Mouse (Mus musculus) heart, embryonic 11.5 days (tissue): Measurements from ENCODE around the gene Arhgef15. TPM values are rescaled to one million over a fixed set of nuclear protein-coding genes. Genes with fewer than 3 reads are reported as not detected.
"Not testable (repeated sequence)": the region's sequence is repeated elsewhere in the genome, so short reads cannot be mapped to it uniquely, and the experiment has no call there.

ENCODE experiments used
- ATAC-seq: fragments of 200-750 bp; cut with Nextera tagmentation; replicated peaks from 2 replicates; pipeline ENCODE4 v1.8.0; 2017; ENCODE audit warnings: moderate library complexity; ENCODE audit not compliant: insufficient number of reproducible peaks, low FRiP score, low TSS enrichment
- H3K27ac ChIP-seq: fragments of 300-500 bp; sonication (generic); 2 replicates; pipeline ENCODE4 v1.5.1; 2014; ENCODE audit warnings: mild to moderate bottlenecking, low read depth, low read length
- H3K27me3 ChIP-seq: fragments of 300-500 bp; sonication (generic); 2 replicates; pipeline ENCODE4 v1.6.1; 2014; ENCODE audit warnings: mild to moderate bottlenecking, low read length, mixed read lengths; ENCODE audit not compliant: control insufficient read depth, insufficient read depth
- H3K36me3 ChIP-seq: fragments of 300-500 bp; sonication (generic); 2 replicates; pipeline ENCODE4 v1.6.1; 2014; ENCODE audit warnings: mild to moderate bottlenecking, low read length, moderate library complexity, mixed read lengths; ENCODE audit not compliant: control insufficient read depth, insufficient read depth
- H3K4me1 ChIP-seq: fragments of 300-500 bp; sonication (generic); 2 replicates; pipeline ENCODE4 v1.6.1; 2014; ENCODE audit warnings: low read length; ENCODE audit not compliant: control insufficient read depth, insufficient read depth
- H3K4me2 ChIP-seq: fragments of 300-500 bp; sonication (generic); 2 replicates; pipeline ENCODE4 v1.6.1; 2014; ENCODE audit warnings: mild to moderate bottlenecking, moderate library complexity
- H3K4me3 ChIP-seq: fragments of 300-500 bp; sonication (generic); 2 replicates; pipeline ENCODE4 v1.5.1; 2014; ENCODE audit warnings: low read depth, low read length
- H3K9ac ChIP-seq: fragments of 300-500 bp; sonication (generic); 2 replicates; pipeline ENCODE4 v1.6.1; 2014; ENCODE audit warnings: mild to moderate bottlenecking, low read depth, low read length, moderate library complexity
- H3K9me3 ChIP-seq: fragments of 300-500 bp; sonication (generic); replicated peaks from 2 replicates; pipeline ENCODE4 v1.6.1; 2016; ENCODE audit warnings: low read length; ENCODE audit not compliant: control insufficient read depth
- WGBS: fragments of 180-500 bp; shearing (Covaris S2); extraction: QIAGEN DNeasy Blood & Tissue Kit; methylation state at CpG from one replicate; pipeline ENCODE4 v1.1.7; 2014; ENCODE audit not compliant: insufficient replicate concordance; 5-methylcytosine and 5-hydroxymethylcytosine counted together
- polyA plus RNA-seq: library from polyadenylated mRNA; unstranded; fragments of >200 nt; fragmentation: Nextera tagmentation; extraction: Ambion mirVana; gene quantifications from 2 replicates; pipeline ENCODE4 v1.2.1, GENCODE M21; 2014

The Arhgef15 gene
- polyA plus RNA-seq, 1 experiment from 2014 or later = 9.0 TPM

DNA sequence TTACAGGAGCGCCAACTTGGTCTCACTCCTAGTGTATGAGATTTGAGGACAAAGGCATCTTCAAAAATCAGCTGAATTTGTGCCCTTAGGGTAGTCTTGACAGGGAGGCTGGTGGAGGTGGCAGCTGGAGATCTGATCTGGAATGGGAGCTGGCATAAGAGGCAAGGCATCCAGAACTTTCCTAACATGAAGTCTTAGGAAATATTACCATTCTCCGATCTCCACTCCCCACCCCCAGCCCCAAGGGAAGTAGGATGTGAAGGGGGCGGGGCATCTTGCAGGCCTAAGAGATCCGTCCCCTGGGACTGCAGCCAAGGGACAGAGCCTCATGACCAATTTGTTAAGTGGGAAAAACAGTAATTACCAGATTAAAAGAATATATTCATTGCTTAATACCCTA, 13.0 kb upstream of the Arhgef15 start:
- Histone ChIP-seq H3K27me3 (0 out of 2 replicates have a peak, but pooled peaks cover 2% of the 10 kb centered on the region), H3K4me2 (no peak overlapping the region), H3K4me3 (no peak overlapping the region), H3K36me3 (no peaks in the 10 kb centered on the region), H3K9me3 (no peaks in the 10 kb centered on the region), H3K4me1 (peaks cover 16% of the 10 kb centered on the region), H3K9ac (no peak overlapping the region), H3K27ac (no peak overlapping the region)
- no peak for ATAC-seq
- 76% methylated on average over 4 of the region's 4 CpGs for WGBS

DNA sequence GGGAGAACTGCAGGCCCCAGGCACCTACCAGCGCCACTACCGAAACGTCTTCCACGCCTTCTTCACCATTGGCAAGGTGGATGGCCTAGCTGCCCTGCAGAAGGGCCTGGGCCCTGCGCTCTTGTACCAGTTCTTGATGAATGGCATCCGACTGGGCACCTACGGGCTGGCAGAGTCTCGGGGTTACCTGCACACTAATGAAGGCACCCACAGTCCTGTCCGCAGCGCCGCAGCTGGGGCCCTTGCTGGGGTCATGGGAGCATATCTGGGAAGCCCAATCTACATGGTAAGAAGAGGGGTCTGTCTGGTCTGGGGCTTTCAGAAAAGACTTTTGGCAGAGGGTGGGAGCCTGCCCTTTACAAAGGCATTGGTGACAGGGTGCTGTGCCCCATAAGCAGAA, 11.5 kb upstream of the Arhgef15 start:
- H3K27ac ChIP-seq = no peak overlapping the region
- no peak for ATAC-seq
- H3K27me3 ChIP-seq = 0 out of 2 replicates have a peak, but pooled peaks cover 2% of the 10 kb centered on the region
- H3K4me3 ChIP-seq = no peak overlapping the region
- no peak overlapping the region for H3K4me2 ChIP-seq
- no peak overlapping the region for H3K9ac ChIP-seq
- WGBS = 82% methylated on average over 11 of the region's 11 CpGs
- peaks cover 16% of the 10 kb centered on the region for H3K4me1 ChIP-seq
- H3K9me3 ChIP-seq = no peaks in the 10 kb centered on the region
- no peaks in the 10 kb centered on the region for H3K36me3 ChIP-seq

GRCm38 (mm10) chr11:68967337-68968282, 10.3 kb upstream of the Arhgef15 start, which contains the start of gene Slc25a35:
Gene Slc25a35 (plus strand): TSS chr11:68968131.
- peak; percentile 91 for ATAC-seq
- H3K36me3 ChIP-seq = no peaks in the 10 kb centered on the region
- no peaks in the 10 kb centered on the region for H3K9me3 ChIP-seq
- peak within 1 kb of the TSS; percentile 97 for H3K4me2 ChIP-seq
- peak within 1 kb of the TSS; percentile 64 for H3K4me3 ChIP-seq
- 0 out of 2 replicates have a peak, but pooled peaks cover 2% of the 10 kb centered on the region for H3K27me3 ChIP-seq
- H3K27ac ChIP-seq = no peak within 1 kb of the TSS
- under 1% methylated on average over 50 of the region's 50 CpGs for WGBS
- H3K9ac ChIP-seq = peak within 1 kb of the TSS; percentile 70
- H3K4me1 ChIP-seq = peaks cover 11% of the 10 kb centered on the region

- 71% methylated on average over 1 of the region's 1 CpGs for WGBS
Measured at GRCm38 (mm10) chr11:68966554-68966953, 9.3 kb upstream of the Arhgef15 start.

DNA sequence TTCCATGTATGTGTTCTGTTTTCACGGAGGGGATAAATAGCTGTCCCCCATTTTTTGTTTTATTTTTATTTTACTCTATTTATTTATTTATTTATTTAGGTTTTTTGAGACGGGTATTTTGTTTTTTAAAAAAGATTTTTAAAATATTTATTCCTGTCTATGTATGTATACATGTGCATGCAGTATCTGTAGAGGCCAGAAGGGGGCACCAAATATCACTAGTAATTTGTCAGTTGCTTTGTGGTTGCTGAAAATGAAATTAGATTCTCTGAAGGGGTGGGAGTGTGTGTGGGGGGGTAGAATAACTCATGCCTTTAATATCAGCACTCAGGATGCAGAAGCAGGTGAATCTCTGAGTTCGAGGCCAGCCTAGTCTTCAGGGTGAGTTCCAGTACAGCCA, 8.6 kb upstream of the Arhgef15 start:
- no peak overlapping the region for H3K9ac ChIP-seq
- H3K9me3 ChIP-seq = no peaks in the 10 kb centered on the region
- H3K27me3 ChIP-seq = 0 out of 2 replicates have a peak, but pooled peaks cover 2% of the 10 kb centered on the region
- no peak for ATAC-seq
- H3K4me1 ChIP-seq = peaks cover 3% of the 10 kb centered on the region; the same call in 1 of the 2 replicates
- no peaks in the 10 kb centered on the region for H3K36me3 ChIP-seq
- H3K4me2 ChIP-seq = no peak overlapping the region
- H3K4me3 ChIP-seq = no peak overlapping the region
- 30% methylated on average over 3 of the region's 3 CpGs for WGBS
- H3K27ac ChIP-seq = no peak overlapping the region

More at GRCm38 (mm10) chr11:68966554-68966953, 9.3 kb upstream of the Arhgef15 start:
- Histone ChIP-seq H3K9ac (no peak overlapping the region), H3K36me3 (no peaks in the 10 kb centered on the region), H3K4me1 (peaks cover 6% of the 10 kb centered on the region; the same call in 1 of the 2 replicates), H3K4me3 (no peak overlapping the region), H3K27ac (no peak overlapping the region), H3K9me3 (no peaks in the 10 kb centered on the region), H3K27me3 (0 out of 2 replicates have a peak, but pooled peaks cover 2% of the 10 kb centered on the region), H3K4me2 (no peak overlapping the region)
- no peak for ATAC-seq

GRCm38 (mm10) chr11:68965050-68965449, 7.8 kb upstream of the Arhgef15 start:
- Histone ChIP-seq H3K9ac (no peak overlapping the region), H3K27ac (no peak overlapping the region), H3K36me3 (no peaks in the 10 kb centered on the region), H3K4me2 (no peak overlapping the region), H3K4me3 (no peak overlapping the region), H3K9me3 (no peaks in the 10 kb centered on the region), H3K27me3 (0 out of 2 replicates have a peak, but pooled peaks cover 2% of the 10 kb centered on the region), H3K4me1 (peaks cover 3% of the 10 kb centered on the region; the same call in 1 of the 2 replicates)
- no peak for ATAC-seq

GRCm38 (mm10) chr11:68963405-68963804, 6.1 kb upstream of the Arhgef15 start:
- peaks cover 3% of the 10 kb centered on the region; the same call in 1 of the 2 replicates for H3K4me1 ChIP-seq
- no peak overlapping the region for H3K4me2 ChIP-seq
- no peak overlapping the region for H3K4me3 ChIP-seq
- no peaks in the 10 kb centered on the region for H3K27me3 ChIP-seq
- no peak overlapping the region for H3K9ac ChIP-seq
- ATAC-seq = no peak
- WGBS = 67% methylated on average over 2 of the region's 2 CpGs
- no peaks in the 10 kb centered on the region for H3K9me3 ChIP-seq
- H3K27ac ChIP-seq = no peak overlapping the region
- no peaks in the 10 kb centered on the region for H3K36me3 ChIP-seq

DNA sequence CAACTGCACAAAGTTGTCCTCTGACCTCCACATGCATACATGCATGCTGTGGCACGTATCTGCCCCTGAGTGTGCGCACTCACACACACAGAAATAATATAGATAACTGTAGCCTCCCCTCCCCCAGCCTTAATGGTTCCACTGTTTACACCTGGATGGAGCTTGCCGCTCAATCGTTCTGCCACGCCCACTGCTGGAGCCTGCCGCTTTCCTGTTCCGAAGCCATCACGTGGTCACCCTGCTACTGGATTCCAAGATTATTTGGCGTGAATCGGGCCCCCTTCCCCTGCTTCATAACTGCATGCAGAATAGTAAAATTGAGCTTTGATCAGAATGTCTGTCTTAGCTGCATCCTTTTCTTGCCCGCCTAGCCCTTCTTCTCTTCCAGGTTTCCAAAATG, 4.9 kb upstream of the Arhgef15 start:
- H3K9me3 ChIP-seq, H3K4me3 ChIP-seq, H3K27me3 ChIP-seq, H3K27ac ChIP-seq, H3K4me2 ChIP-seq, H3K4me1 ChIP-seq, H3K36me3 ChIP-seq, ATAC-seq, H3K9ac ChIP-seq: not testable (repeated sequence)
- WGBS = 25% methylated on average over 11 of the region's 11 CpGs
